Mouse (Mus musculus) kidney, adult 2 months (tissue): Measurements from ENCODE around the gene Rdh16f1. TPM values are rescaled to one million over a fixed set of nuclear protein-coding genes. Genes with fewer than 3 reads are reported as not detected.

Experiments used
- DNase-seq: peaks from one replicate; pipeline ENCODE4 v3.0.0; 2021
- H3K27ac ChIP-seq: fragments of 200-500 bp; 2 replicates; pipeline ENCODE4 v1.5.1; 2012; ENCODE audit warnings: low read depth, low read length, control low read depth, inconsistent platforms; ENCODE audit not compliant: insufficient read depth
- H3K27me3 ChIP-seq: fragments of 200-500 bp; replicated peaks from 2 replicates; pipeline ENCODE4 v1.6.1; 2012; ENCODE audit warnings: mild to moderate bottlenecking, moderate library complexity, low read length, inconsistent platforms; ENCODE audit not compliant: control insufficient read depth, insufficient read depth
- H3K36me3 ChIP-seq: fragments of 200-500 bp; 2 replicates; pipeline ENCODE4 v1.6.1; 2012; ENCODE audit warnings: mild to moderate bottlenecking, moderate library complexity, low read length, inconsistent platforms; ENCODE audit not compliant: control insufficient read depth, insufficient read depth
- H3K4me1 ChIP-seq: fragments of 200-500 bp; 2 replicates; pipeline ENCODE4 v1.6.1; 2011; ENCODE audit warnings: low read length; ENCODE audit not compliant: control insufficient read depth, insufficient read depth
- H3K4me3 ChIP-seq: fragments of 200-500 bp; 2 replicates; pipeline ENCODE4 v1.5.1; 2011; ENCODE audit warnings: mild to moderate bottlenecking, low read depth, low read length, control low read depth; ENCODE audit not compliant: insufficient read depth
- CTCF ChIP-seq: fragments of 200-500 bp; conservative IDR thresholded peaks from 2 replicates; pipeline ENCODE4 v1.5.1; 2011; ENCODE audit warnings: low read depth, mild to moderate bottlenecking, control low read depth, low read length, moderate library complexity, mixed read lengths; ENCODE audit not compliant: insufficient read depth, insufficient read length
- POLR2A ChIP-seq: fragments of 200-500 bp; IDR thresholded peaks from one replicate; pipeline ENCODE4 v1.6.1; 2011; ENCODE audit warnings: low read depth, low read length, control low read depth
- WGBS: fragments of 180-500 bp; shearing (Covaris S2); methylation state at CpG from one replicate; pipeline ENCODE4 v1.1.7; 2018; 5-methylcytosine and 5-hydroxymethylcytosine counted together
- polyA plus RNA-seq: library from polyadenylated mRNA; depleted of rRNA; stranded (reverse); fragments of >200 nt; gene quantifications from 2 replicates; pipeline ENCODE4 v1.2.3, GENCODE M21; 2012

Gene Rdh16f1
- polyA plus RNA-seq, 1 experiment = 2.3 TPM

DNA sequence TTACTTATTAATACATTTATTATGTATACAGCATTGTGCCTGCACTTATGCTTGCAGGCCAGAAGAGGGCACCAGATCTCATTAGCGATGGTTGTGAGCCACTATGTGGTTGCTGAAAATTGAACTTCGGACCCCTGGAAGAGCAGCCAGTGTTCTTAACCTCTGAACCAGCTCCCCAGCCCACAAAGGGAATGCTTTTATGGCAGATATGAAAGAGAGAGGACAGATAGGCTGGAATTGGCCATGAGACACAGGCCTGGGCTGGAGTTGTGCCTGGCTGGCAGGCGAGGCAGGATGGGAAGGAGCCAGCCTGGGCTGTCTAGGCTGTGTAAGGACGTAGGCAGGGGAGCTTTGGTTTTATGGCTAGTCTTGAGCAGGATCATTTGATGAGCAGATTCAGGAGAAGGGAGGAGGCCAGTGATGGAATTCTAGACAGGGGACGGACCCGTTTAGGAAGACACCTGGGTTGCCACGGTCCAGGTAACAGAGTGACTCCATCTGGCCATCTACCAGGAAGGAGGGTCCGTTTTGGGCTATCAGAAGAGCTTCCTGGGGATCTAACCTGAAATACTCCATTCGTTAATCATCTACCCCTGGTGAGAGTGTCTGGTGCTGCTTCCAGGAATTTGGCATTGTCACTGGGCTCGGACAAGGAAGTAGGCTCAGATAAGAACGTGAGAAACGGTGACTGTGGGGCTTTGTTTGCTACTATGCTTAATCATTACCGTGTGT is 21.3 kb upstream of the Rdh16f1 start:
- no peaks in the 10 kb centered on the region for H3K27me3 ChIP-seq
- peaks cover 6% of the 10 kb centered on the region; the same call in 1 of the 2 replicates for H3K4me1 ChIP-seq
- 27% methylated on average over 13 of the region's 13 CpGs for WGBS
- H3K36me3 ChIP-seq = peaks cover 2% of the 10 kb centered on the region; the same call in 1 of the 2 replicates
- no peak for TF ChIP-seq POLR2A
- peak; percentile 75 for TF ChIP-seq CTCF
- peak; percentile 86 for DNase-seq
- no peak overlapping the region for H3K4me3 ChIP-seq
- H3K27ac ChIP-seq = peak overlapping the region; percentile 29

DNA sequence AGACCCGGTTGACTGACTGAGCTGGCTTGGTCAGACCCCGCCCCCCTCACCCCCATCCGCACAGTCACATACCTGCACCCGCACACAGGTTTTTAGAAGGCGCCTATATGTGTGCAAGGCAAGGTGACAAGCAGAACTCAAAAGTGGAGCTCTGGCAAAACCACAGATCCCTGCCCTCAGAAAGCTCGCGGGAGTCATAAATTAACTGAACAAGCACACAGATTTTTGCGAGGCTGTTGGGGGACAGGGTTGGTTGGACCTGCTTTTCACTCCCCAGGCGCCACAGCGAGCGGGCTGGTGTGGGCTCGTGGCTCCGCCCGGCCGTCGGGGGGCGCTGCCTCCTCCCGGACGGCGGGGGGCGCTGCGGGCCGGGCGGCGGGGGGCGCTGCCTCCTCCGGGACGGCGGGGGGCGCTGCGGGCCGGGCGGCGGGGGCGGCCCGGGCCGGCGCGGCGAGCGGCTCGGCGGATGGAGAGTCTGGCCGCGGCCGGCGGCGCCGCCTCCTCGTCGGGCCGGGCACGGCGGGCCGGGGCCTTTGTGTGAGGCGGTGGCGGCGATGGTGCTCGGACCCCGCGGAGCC is 20.4 kb upstream of the Rdh16f1 start, which contains the start of gene Zbtb39:
Zbtb39 (plus strand) TSS at position 456 of the 578 bp plus-strand sequence.
- no peaks in the 10 kb centered on the region for H3K27me3 ChIP-seq
- peak; percentile 85 for DNase-seq
- under 1% methylated on average over 45 of the region's 61 CpGs for WGBS
- peaks cover 6% of the 10 kb centered on the region for H3K36me3 ChIP-seq
- TF ChIP-seq POLR2A = no peak
- TF ChIP-seq CTCF = peak; percentile 44
- H3K4me1 ChIP-seq = peaks cover 6% of the 10 kb centered on the region; the same call in 1 of the 2 replicates
- H3K27ac ChIP-seq = peak within 1 kb of the TSS; percentile 37
- peak within 1 kb of the TSS; percentile 97 for H3K4me3 ChIP-seq

- H3K4me1 ChIP-seq = peaks cover 6% of the 10 kb centered on the region; the same call in 1 of the 2 replicates
- peak; percentile 48 for DNase-seq
- no peaks in the 10 kb centered on the region for H3K27me3 ChIP-seq
- WGBS = 3% methylated on average over 55 of the region's 55 CpGs
- peak overlapping the region; percentile 97 for H3K4me3 ChIP-seq
- H3K27ac ChIP-seq = peak overlapping the region; percentile 37
- TF ChIP-seq CTCF (no peak), POLR2A (no peak)
- peaks cover 6% of the 10 kb centered on the region for H3K36me3 ChIP-seq
Measured at GRCm38 (mm10) chr10:127739661-127740161, 19.9 kb upstream of the Rdh16f1 start.

- Histone ChIP-seq H3K4me1 (peaks cover 19% of the 10 kb centered on the region), H3K4me3 (no peak overlapping the region), H3K27ac (no peak overlapping the region), H3K27me3 (no peaks in the 10 kb centered on the region), H3K36me3 (peaks cover 6% of the 10 kb centered on the region)
- peak; percentile 76 for DNase-seq
- TF ChIP-seq POLR2A (no peak), CTCF (peak; percentile 67)
- 61% methylated on average over 5 of the region's 5 CpGs for WGBS
Measured at GRCm38 (mm10) chr10:127744661-127745060, 14.9 kb upstream of the Rdh16f1 start.

GRCm38 (mm10) chr10:127745886-127746285 is 13.7 kb upstream of the Rdh16f1 start:
- H3K27me3 ChIP-seq = no peaks in the 10 kb centered on the region
- peak; percentile 46 for DNase-seq
- peaks cover 6% of the 10 kb centered on the region for H3K36me3 ChIP-seq
- peaks cover 19% of the 10 kb centered on the region for H3K4me1 ChIP-seq
- no peak for TF ChIP-seq POLR2A
- TF ChIP-seq CTCF = no peak
- H3K4me3 ChIP-seq = no peak overlapping the region
- WGBS = 17% methylated on average over 5 of the region's 5 CpGs
- H3K27ac ChIP-seq = peak overlapping the region; percentile 14; the same call in 1 of the 2 replicates

GRCm38 (mm10) chr10:127747254-127747653 is 12.3 kb upstream of the Rdh16f1 start:
- DNase-seq = peak; percentile 76
- Histone ChIP-seq H3K4me3 (no peak overlapping the region), H3K4me1 (peaks cover 19% of the 10 kb centered on the region), H3K36me3 (peaks cover 6% of the 10 kb centered on the region), H3K27me3 (no peaks in the 10 kb centered on the region), H3K27ac (peak overlapping the region; percentile 5; the same call in 1 of the 2 replicates)
- TF ChIP-seq CTCF (no peak), POLR2A (no peak)
- WGBS = 51% methylated on average over 8 of the region's 8 CpGs
